Mouse (Mus musculus) spleen, postnatal 0 days (tissue): ENCODE measurements around the gene Pgls. TPM values are rescaled to one million over a fixed set of nuclear protein-coding genes. Genes with fewer than 3 reads are reported as not detected.

Experiments used
- polyA plus RNA-seq: library from polyadenylated mRNA; unstranded; fragments of >200 nt; fragmentation: Nextera tagmentation; extraction: Ambion mirVana; gene quantifications from 2 replicates; pipeline ENCODE4 v1.2.1, GENCODE M21; 2015

The Pgls gene
- polyA plus RNA-seq: 174 and 198 TPM in 2 replicates

GRCm38 (mm10) chr8:71591471-71592373 lies at the start of gene Pgls:
Pgls (plus strand) TSS chr8:71592176.

GRCm38 (mm10) chr8:71542632-71543343 lies 49.2 kb upstream of the Pgls start, which contains the start of gene Mvb12a:
Mvb12a (plus strand) TSS chr8:71542922.

GRCm38 (mm10) chr8:71558071-71558957 lies 33.7 kb upstream of the Pgls start, which contains the start of gene Tmem221:
Tmem221 (minus strand) TSS chr8:71558871.

GRCm38 (mm10) chr8:71566501-71566900 lies 25.5 kb upstream of the Pgls start, which contains the start of gene Nxnl1:
Nxnl1 (minus strand) TSS chr8:71566601.

GRCm38 (mm10) chr8:71568387-71568937 lies 23.5 kb upstream of the Pgls start, which contains the start of gene Slc27a1:
Slc27a1 (plus strand) TSS chr8:71568882.

GRCm38 (mm10) chr8:71597451-71597850 lies 5.5 kb downstream of the Pgls start, which contains the start of gene Fam129c:
Fam129c (plus strand) TSS chr8:71597648.

GRCm38 (mm10) chr8:71610822-71611651 lies 19.1 kb downstream of the Pgls start, which contains the start of gene Colgalt1:
Colgalt1 (plus strand) TSS chr8:71610998.

Other genes starting within 250 kb of the Pgls start
- 74.6 and 89.0 TPM in 2 replicates for gene Use1, start 225.3 kb upstream of the Pgls start, polyA plus RNA-seq
- gene Ocel1, start 220.9 kb upstream of the Pgls start, polyA plus RNA-seq: 7.8 and 8.6 TPM in 2 replicates
- 9.6 and 13.2 TPM in 2 replicates for gene Nr2f6, start 210.2 kb upstream of the Pgls start, polyA plus RNA-seq
- gene Ushbp1, start 196.4 kb upstream of the Pgls start, polyA plus RNA-seq: 7.3 and 10.4 TPM in 2 replicates
- gene Babam1, start 195.3 kb upstream of the Pgls start, polyA plus RNA-seq: 58.4 and 62.9 TPM in 2 replicates
- 44.9 and 47.2 TPM in 2 replicates for gene Ankle1, start 186.2 kb upstream of the Pgls start, polyA plus RNA-seq
- 12.1 and 15.6 TPM in 2 replicates for gene Abhd8, start 128.5 kb upstream of the Pgls start, polyA plus RNA-seq
- gene Mrpl34, start 127.2 kb upstream of the Pgls start, polyA plus RNA-seq: 132 and 137 TPM in 2 replicates
- gene Dda1, start 123.0 kb upstream of the Pgls start, polyA plus RNA-seq: 57.6 and 58.7 TPM in 2 replicates
- 0.48 and 0.53 TPM in 2 replicates for gene Ano8, start 106.2 kb upstream of the Pgls start, polyA plus RNA-seq
- 8.7 and 9.3 TPM in 2 replicates for gene Gtpbp3, start 104.1 kb upstream of the Pgls start, polyA plus RNA-seq
- gene Plvap, start 80.4 kb upstream of the Pgls start, polyA plus RNA-seq: 80.9 and 96.7 TPM in 2 replicates
- gene Ccdc194, start 66.5 kb upstream of the Pgls start, polyA plus RNA-seq: 0.11 and 0.13 TPM in 2 replicates
- 74.9 and 101 TPM in 2 replicates for gene Bst2, start 54.7 kb upstream of the Pgls start, polyA plus RNA-seq
- gene Mvb12a, start 49.3 kb upstream of the Pgls start, polyA plus RNA-seq: 45.0 and 54.4 TPM in 2 replicates
- 3.3 and 4.9 TPM in 2 replicates for gene Tmem221, start 33.3 kb upstream of the Pgls start, polyA plus RNA-seq
- gene Nxnl1, start 25.6 kb upstream of the Pgls start, polyA plus RNA-seq: 0.05 and 0.08 TPM in 2 replicates
- 7.9 and 14.5 TPM in 2 replicates for gene Slc27a1, start 23.3 kb upstream of the Pgls start, polyA plus RNA-seq
- 8.2 and 11.6 TPM in 2 replicates for gene Fam129c, start 5.5 kb downstream of the Pgls start, polyA plus RNA-seq
- gene Colgalt1, start 18.8 kb downstream of the Pgls start, polyA plus RNA-seq: 34.5 and 44.4 TPM in 2 replicates
- 0.24 and 0.53 TPM in 2 replicates for gene Unc13a, start 79.6 kb downstream of the Pgls start, polyA plus RNA-seq
- gene Jak3, start 84.1 kb downstream of the Pgls start, polyA plus RNA-seq: 7.5 and 9.3 TPM in 2 replicates
- 5.0 and 6.6 TPM in 2 replicates for gene Insl3, start 97.0 kb downstream of the Pgls start, polyA plus RNA-seq
- 4.3 and 5.0 TPM in 2 replicates for gene B3gnt3, start 109.6 kb downstream of the Pgls start, polyA plus RNA-seq
- 48.8 and 51.1 TPM in 2 replicates for gene Fcho1, start 133.5 kb downstream of the Pgls start, polyA plus RNA-seq